Mouse (Mus musculus): ENCODE measurements around the gene Rtp4.

Rtp4 gene

DNA sequence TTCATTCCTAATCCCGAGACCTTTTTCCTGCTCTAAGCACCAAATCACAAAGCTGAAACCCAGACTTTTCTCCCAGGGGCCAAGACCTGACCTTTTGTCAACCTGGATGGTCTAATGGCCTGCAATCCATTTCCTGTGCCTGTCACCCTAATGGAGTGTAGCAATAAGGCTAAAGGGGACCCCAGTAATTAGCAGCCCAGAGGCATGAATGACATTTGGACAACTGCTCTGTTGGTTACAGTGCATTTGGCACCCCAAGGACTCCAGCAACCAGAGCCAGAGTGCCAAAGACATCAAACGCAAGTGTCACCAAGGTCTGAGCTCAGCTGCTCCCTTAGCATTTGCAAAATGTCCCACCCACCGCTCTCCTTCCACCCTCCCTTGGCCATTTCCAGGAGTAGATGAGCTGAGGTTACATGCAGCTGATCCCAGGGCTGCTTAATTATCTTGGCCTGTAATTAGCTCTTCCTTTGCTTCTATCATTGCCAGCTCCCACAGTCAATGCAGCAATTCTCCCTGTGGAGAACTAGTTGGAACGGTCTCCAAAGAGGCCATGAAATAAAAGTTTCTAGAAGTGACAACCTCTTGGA lies 48.4 kb downstream of the Rtp4 start:
- in situ Hi-C loops (cut with MboI, MseI), result no loop called here

GRCm38 (mm10) chr16:23574561-23574960 lies 54.5 kb downstream of the Rtp4 start:
- in situ Hi-C loops (cut with MboI, MseI), result no loop called here

- in situ Hi-C loops (cut with MboI, MseI), result loop anchor here in 1 of 2 experiments (5.0 to 10.0 kb wide), 2 partner anchors 91 to 1017 kb away; no protein-coding TSS in a partner anchor
These were observed 71.3 kb downstream of the Rtp4 start for GRCm38 (mm10) chr16:23591119-23592105.

DNA sequence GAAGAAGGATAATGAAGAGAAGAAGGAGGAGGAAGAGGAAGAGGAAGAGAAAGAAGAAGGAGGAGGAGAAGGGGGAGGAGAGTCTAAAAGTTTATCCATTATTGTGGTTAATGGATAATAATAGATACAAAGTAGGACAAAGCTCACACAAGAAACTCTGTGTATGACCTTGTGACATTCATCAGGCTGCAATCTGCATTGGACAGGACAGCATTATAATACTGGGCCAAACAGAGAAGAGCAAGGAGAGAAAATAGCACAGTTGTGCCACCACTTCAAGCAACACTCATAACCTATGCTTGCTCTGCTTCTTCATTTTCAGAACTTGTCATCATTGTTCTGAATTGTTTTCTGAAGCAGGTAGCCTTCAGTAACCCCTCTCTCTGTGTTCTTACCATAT lies 72.4 kb downstream of the Rtp4 start:
- in situ Hi-C loops (cut with MboI, MseI), result loop anchor here in 1 of 2 experiments (5.0 to 10.0 kb wide), 2 partner anchors 90 to 1018 kb away; no protein-coding TSS in a partner anchor

DNA sequence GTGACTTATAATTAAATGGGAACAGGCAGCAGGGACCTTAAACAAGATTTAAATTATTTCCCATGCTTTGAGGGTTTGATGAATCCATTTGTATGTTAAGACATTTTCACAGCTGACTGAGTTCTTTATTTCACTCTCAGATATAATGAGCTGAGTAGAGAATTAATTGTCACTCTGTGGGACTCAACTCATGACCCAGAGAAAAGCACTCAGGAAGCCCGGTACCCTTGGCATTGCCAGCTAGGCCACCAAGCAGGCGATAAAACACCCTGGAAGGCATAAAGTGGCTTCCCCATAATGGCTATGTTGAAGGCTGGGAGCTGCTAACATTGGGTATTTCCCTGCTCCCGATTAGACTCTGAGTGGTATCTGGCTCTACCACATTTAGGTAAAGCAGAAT lies 76.6 kb downstream of the Rtp4 start:
- in situ Hi-C loops (cut with MboI, MseI), result loop anchor here in 1 of 2 experiments (10.0 kb wide), 1 partner anchor 1022 kb away; no protein-coding TSS in a partner anchor

DNA sequence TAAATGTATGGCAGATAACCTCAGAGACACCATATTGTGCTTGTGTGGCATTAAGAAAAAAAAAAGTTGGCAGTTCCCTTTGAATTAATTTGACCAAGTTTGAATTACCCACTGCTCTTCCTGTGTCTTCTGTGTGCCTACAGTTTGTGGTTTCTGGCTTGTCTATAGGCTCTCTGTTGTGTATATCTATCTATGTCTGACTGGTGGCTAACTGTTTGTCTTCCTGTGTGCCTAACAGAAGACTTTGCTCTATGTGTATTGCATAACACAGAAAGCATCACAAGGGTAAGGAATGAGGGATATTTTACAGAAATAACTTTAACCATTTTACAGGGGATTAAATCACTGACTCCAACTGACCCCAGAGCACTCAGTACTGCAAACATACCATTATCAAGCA lies 77.9 kb downstream of the Rtp4 start:
- in situ Hi-C loops (cut with MboI, MseI), result loop anchor here in 1 of 2 experiments (10.0 kb wide), 1 partner anchor 1023 kb away; no protein-coding TSS in a partner anchor

- in situ Hi-C loops (cut with MboI, MseI), result no loop called here
These were observed 86.1 kb downstream of the Rtp4 start for GRCm38 (mm10) chr16:23606220-23606619.

DNA sequence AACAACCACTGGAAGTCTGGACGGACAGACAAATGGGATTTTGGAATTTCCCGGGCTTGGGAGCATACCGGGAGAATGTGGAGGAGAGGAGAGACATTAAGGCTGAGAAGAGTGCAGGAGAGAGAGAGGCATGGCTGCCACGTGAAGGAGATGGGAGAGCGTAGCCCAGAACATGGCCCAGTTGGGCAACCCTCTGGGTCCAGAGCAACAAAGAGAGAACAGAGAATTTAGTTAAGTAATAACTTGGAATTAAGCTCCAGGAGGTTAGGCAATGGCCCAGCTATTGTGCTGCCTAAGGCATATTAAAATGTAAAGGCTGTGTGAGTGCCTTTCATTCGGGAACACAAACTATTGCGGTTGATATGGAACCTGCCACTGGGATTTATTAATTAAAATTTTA lies 86.6 kb downstream of the Rtp4 start:
- in situ Hi-C loops (cut with MboI, MseI), result no loop called here

DNA sequence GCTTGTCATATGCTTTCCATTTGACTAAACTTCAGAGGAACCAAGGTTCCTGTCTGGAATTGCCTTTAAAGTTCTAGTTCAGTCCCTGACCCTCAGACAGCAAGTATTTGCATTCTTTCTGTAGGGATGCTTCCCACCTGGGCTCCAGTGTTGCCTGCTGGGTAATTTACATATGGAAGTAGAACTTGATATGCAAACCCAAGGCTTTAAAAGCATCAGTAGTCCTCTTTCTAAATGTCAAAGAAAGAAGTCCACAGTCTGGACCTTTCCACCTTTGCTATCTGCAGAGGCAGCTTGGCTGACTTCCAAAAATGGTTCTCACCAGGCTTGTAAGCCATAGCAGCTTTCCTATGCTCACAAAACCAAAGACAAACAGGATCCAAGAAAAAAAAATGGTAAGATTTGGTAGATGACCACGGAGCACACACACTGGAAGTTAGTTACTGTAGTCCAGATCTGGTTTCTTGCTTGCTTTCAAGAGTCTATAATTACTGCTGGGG lies 87.9 kb downstream of the Rtp4 start:
- in situ Hi-C loops (cut with MboI, MseI), result no loop called here

- in situ Hi-C loops (cut with MboI, MseI), result no loop called here
These were observed 89.7 kb downstream of the Rtp4 start for GRCm38 (mm10) chr16:23609748-23610185.

DNA sequence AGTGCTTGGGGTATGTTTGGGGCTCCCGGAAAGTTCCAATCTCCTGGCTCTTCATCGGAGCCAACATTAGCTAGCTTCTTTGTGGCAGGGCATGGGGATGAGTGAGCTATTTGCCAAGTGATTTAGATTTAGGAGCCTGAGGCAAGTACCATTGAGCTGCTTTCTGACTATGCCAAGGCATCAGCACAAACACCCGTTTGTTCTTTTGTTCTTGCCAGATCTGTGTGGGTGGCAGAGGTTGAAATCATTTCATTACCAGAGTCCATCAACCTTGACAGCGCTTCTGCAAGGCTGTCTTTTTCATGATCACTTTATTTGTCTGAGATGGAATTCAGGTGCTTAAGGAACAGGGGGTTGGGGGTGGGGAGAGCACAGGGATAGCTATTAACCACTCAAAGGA lies 104.1 kb downstream of the Rtp4 start:
- in situ Hi-C loops (cut with MboI, MseI), result no loop called here

- in situ Hi-C loops (cut with MboI, MseI), result loop anchor here in 1 of 2 experiments (5.0 kb wide), 1 partner anchor 84 kb away; no protein-coding TSS in a partner anchor
These were observed 111.4 kb downstream of the Rtp4 start for GRCm38 (mm10) chr16:23631531-23631930.

- in situ Hi-C loops (cut with MboI, MseI), result loop anchor here in 1 of 2 experiments (5.0 kb wide), 1 partner anchor 85 kb away; no protein-coding TSS in a partner anchor
These were observed 112.6 kb downstream of the Rtp4 start for GRCm38 (mm10) chr16:23632681-23633080.

DNA sequence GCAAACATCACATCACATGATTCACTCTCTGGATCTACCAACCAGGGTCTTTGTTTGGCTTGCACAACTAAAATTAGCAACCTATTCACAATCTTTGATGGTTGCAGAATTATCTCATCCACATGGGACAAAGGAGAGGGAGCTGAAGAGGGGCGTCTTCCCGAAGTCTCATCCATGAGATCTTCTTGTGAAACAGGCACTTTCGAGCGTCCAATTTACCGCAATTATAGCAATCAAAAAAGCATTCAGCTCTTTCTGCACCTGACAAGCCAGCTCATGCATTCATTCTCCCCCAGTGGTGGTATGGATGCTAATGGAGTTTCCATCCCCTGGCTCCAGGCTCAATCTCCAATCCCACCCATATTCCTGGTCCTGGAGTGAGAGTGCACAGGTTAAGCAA lies 132.9 kb downstream of the Rtp4 start:
- in situ Hi-C loops (cut with MboI, MseI), result no loop called here

GRCm38 (mm10) chr16:23653479-23653878 lies 133.4 kb downstream of the Rtp4 start:
- in situ Hi-C loops (cut with MboI, MseI), result no loop called here

DNA sequence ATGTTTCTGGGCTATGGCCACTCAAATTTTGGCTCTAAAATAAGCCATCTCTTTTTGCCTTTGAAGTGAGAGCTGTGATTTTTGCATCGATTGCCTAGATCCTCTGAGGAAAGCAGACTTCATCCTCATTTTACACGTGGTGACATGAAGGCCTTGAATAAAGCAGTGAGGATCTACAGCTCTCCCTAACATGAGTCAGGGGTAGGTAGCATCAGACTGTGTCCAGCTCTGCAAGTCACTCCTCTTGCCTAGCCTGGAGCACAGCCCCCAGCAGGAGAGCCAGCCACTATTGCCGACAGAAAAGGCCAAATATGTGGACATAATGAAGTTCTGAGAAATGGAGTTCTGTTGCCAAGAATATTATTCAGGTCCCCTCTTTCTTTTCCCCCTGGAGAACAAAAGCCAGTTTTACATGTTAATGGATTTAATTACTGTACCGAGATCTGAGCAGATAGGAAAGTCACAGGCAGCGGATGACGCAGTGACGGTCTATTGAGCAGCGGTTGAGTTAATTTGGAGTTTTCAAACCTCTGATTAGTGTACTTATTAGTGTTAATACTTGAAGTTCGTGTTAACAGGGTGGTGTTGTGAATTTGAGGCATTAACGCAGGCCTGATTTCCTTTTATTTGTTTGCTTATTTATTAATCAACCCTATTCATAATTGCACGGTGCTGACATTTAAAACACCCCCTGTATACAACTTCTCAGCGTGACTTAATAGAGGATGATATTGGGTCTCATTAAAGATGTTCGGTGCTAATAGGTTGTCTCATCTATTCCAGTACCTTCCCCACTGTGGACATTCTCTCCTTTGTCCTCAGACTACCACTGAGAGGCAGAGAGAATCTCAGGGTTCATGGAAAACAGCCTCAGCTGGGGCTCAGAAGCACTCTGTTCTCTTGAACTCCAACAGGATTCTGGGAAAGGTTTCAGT lies 139.8 kb downstream of the Rtp4 start:
- in situ Hi-C loops (cut with MboI, MseI), result no loop called here
